Comparison of ENCODE assay signal across 8 mouse cellular contexts in genomic region chr15:82138565-82138964, GRCm38 (mm10). TPM values are rescaled to one million over a fixed set of nuclear protein-coding genes. Genes with fewer than 3 reads are reported as not detected.
A peak's percentile ranks its signal among the peaks of the same experiment; 100 is the strongest.
DNase-seq lines count a peak whose midpoint lies in the region; ATAC-seq and TF ChIP-seq lines count a peak whose summit lies in the region.

No protein-coding gene starts in this region.

- DNase-seq in hindbrain, embryonic 10.5 days (ENCODE audit: low spot score) = peak; percentile 59
- DNase-seq in adrenal gland, postnatal 10 days = peak; percentile 75
- peak; percentile 75 for DNase-seq in embryonic facial prominence, embryonic 11.5 days (ENCODE audit: low spot score)
- DNase-seq in heart, postnatal 0 days (ENCODE audit: low spot score) = peak; percentile 54
- peak; percentile 40 to 59 for DNase-seq in layer of hippocampus, postnatal 25 days (ENCODE audit: extremely low spot score in 1 of 2, low spot score in 1 of 2)
- peak; percentile 85 for DNase-seq in lung, postnatal 36 days
- DNase-seq in skeletal muscle tissue, adult 2 months (ENCODE audit: low read depth, low spot score) = peak; percentile 45

- no peak overlapping the region for H3K9ac ChIP-seq in hindbrain, embryonic 12.5 days
- H3K9ac ChIP-seq in embryonic facial prominence, embryonic 11.5 days (replicated peaks; ENCODE audit: low read length) = no peak overlapping the region
- no peak overlapping the region for H3K9ac ChIP-seq in heart, postnatal 0 days (replicated peaks; ENCODE audit: low read depth, low read length)

- peaks cover 26% of the 10 kb centered on the region for H3K36me3 ChIP-seq in hindbrain, embryonic 10.5 days
- peaks cover 9% of the 10 kb centered on the region; the same call in 1 of the 2 replicates for H3K36me3 ChIP-seq in hindbrain, embryonic 12.5 days
- no peaks in the 10 kb centered on the region; the same call in 1 of the 2 replicates for H3K36me3 ChIP-seq in embryonic facial prominence, embryonic 11.5 days (replicated peaks; ENCODE audit: control insufficient read depth, insufficient read depth, low read depth, low read length)
- H3K36me3 ChIP-seq in heart, postnatal 0 days (replicated peaks; ENCODE audit: control insufficient read depth, insufficient read depth, low read length) = no peaks in the 10 kb centered on the region

- TF ChIP-seq EP300 in heart, postnatal 0 days (IDR thresholded peaks at IDR 0.05; ENCODE audit: low read depth) = no peak

- no peak overlapping the region for H3K27ac ChIP-seq in hindbrain, embryonic 10.5 days
- no peak overlapping the region for H3K27ac ChIP-seq in hindbrain, embryonic 12.5 days
- H3K27ac ChIP-seq in embryonic facial prominence, embryonic 11.5 days (replicated peaks; ENCODE audit: low read depth, low read length) = no peak overlapping the region
- H3K27ac ChIP-seq in heart, postnatal 0 days (ENCODE audit: low read depth) = no peak overlapping the region

- H3K4me1 ChIP-seq in hindbrain, embryonic 10.5 days (replicated peaks) = peaks cover under 1% of the 10 kb centered on the region; the same call in 1 of the 2 replicates
- no peaks in the 10 kb centered on the region for H3K4me1 ChIP-seq in hindbrain, embryonic 12.5 days
- H3K4me1 ChIP-seq in embryonic facial prominence, embryonic 11.5 days (ENCODE audit: control insufficient read depth, insufficient read depth, low read length) = no peaks in the 10 kb centered on the region
- peaks cover 11% of the 10 kb centered on the region for H3K4me1 ChIP-seq in heart, postnatal 0 days (ENCODE audit: control insufficient read depth, insufficient read depth)

- no peak overlapping the region for H3K4me3 ChIP-seq in hindbrain, embryonic 10.5 days
- H3K4me3 ChIP-seq in hindbrain, embryonic 12.5 days = no peak overlapping the region
- H3K4me3 ChIP-seq in embryonic facial prominence, embryonic 11.5 days (ENCODE audit: low read depth, low read length) = no peak overlapping the region
- H3K4me3 ChIP-seq in heart, postnatal 0 days (ENCODE audit: low read depth, low read length) = no peak overlapping the region

- no peaks in the 10 kb centered on the region for H3K9me3 ChIP-seq in hindbrain, embryonic 10.5 days
- no peaks in the 10 kb centered on the region for H3K9me3 ChIP-seq in hindbrain, embryonic 12.5 days (replicated peaks)
- H3K9me3 ChIP-seq in embryonic facial prominence, embryonic 11.5 days (replicated peaks; ENCODE audit: control insufficient read depth, low read length) = no peaks in the 10 kb centered on the region
- H3K9me3 ChIP-seq in heart, postnatal 0 days (replicated peaks; ENCODE audit: control insufficient read depth, low read length) = no peaks in the 10 kb centered on the region

- no peak overlapping the region for H3K4me2 ChIP-seq in hindbrain, embryonic 12.5 days (replicated peaks)
- H3K4me2 ChIP-seq in embryonic facial prominence, embryonic 11.5 days (ENCODE audit: low read depth, low read length) = no peak overlapping the region
- H3K4me2 ChIP-seq in heart, postnatal 0 days (ENCODE audit: low read depth, low read length) = no peak overlapping the region

- no peaks in the 10 kb centered on the region for H3K27me3 ChIP-seq in hindbrain, embryonic 10.5 days (ENCODE audit: insufficient read depth, poor library complexity, severe bottlenecking)
- H3K27me3 ChIP-seq in hindbrain, embryonic 12.5 days = no peaks in the 10 kb centered on the region
- no peaks in the 10 kb centered on the region for H3K27me3 ChIP-seq in embryonic facial prominence, embryonic 11.5 days (ENCODE audit: control insufficient read depth, insufficient read depth, low read length)
- no peaks in the 10 kb centered on the region for H3K27me3 ChIP-seq in heart, postnatal 0 days (ENCODE audit: control insufficient read depth, insufficient read depth, low read length)

- TF ChIP-seq CTCF in heart, postnatal 0 days (IDR thresholded peaks at IDR 0.05; ENCODE audit: low read depth) = peak; percentile 78

- ATAC-seq in hindbrain, embryonic 12.5 days (ENCODE audit: low FRiP score) = no peak
- ATAC-seq in embryonic facial prominence, embryonic 11.5 days (replicated peaks; ENCODE audit: insufficient number of reproducible peaks, low FRiP score, low TSS enrichment, low read depth) = no peak
- peak; percentile 47; the same call in 1 of the 2 replicates for ATAC-seq in heart, postnatal 0 days (ENCODE audit: insufficient read depth, low read depth)

- 62% methylated on average over 4 of the region's 4 CpGs for WGBS in hindbrain, embryonic 10.5 days
- WGBS in hindbrain, embryonic 12.5 days = 58% methylated on average over 4 of the region's 4 CpGs
- WGBS in embryonic facial prominence, embryonic 11.5 days = 58% methylated on average over 4 of the region's 4 CpGs
- WGBS in heart, postnatal 0 days = 39% methylated on average over 4 of the region's 4 CpGs

RNA-seq across cellular contexts. Expression of gene Srebf2, which starts 8.4 kb away (rescaled TPM):
- 211 and 242 TPM in 2 replicates for polyA plus RNA-seq in hindbrain, embryonic 10.5 days (2016; fragmentation: Nextera tagmentation; extraction: Ambion mirVana)
- polyA plus RNA-seq in hindbrain, embryonic 12.5 days (2016; fragmentation: Nextera tagmentation; extraction: Ambion mirVana) = 230 and 244 TPM in 2 replicates
- total RNA-seq in adrenal gland, postnatal 10 days (2021) = 10 to 100 TPM; 44.6 to 47.5 TPM
- polyA plus RNA-seq in embryonic facial prominence, embryonic 11.5 days (2014; fragmentation: Nextera tagmentation; extraction: Ambion mirVana) = 105 and 109 TPM in 2 replicates
- 86.3 and 90.3 TPM in 2 replicates for total RNA-seq in heart, postnatal 0 days (2014; rRNA removed; ENCODE audit: low replicate concordance)
- polyA plus RNA-seq in heart, postnatal 0 days (2015; fragmentation: Nextera tagmentation; extraction: Ambion mirVana) = 58.0 and 68.3 TPM in 2 replicates
- 100 to 1,000 TPM; 172 to 174 TPM for total RNA-seq in layer of hippocampus, postnatal 25 days (2021)

RNA-seq across cellular contexts. Expression of gene Ccdc134, which starts 10.8 kb away (rescaled TPM):
- polyA plus RNA-seq in hindbrain, embryonic 10.5 days (2016; fragmentation: Nextera tagmentation; extraction: Ambion mirVana) = 19.6 and 23.4 TPM in 2 replicates
- polyA plus RNA-seq in hindbrain, embryonic 12.5 days (2016; fragmentation: Nextera tagmentation; extraction: Ambion mirVana) = 17.0 and 17.1 TPM in 2 replicates
- 1 to 10 TPM; 8.6 to 8.7 TPM for total RNA-seq in adrenal gland, postnatal 10 days (2021)
- polyA plus RNA-seq in embryonic facial prominence, embryonic 11.5 days (2014; fragmentation: Nextera tagmentation; extraction: Ambion mirVana) = 19.9 and 21.0 TPM in 2 replicates
- total RNA-seq in heart, postnatal 0 days (2014; rRNA removed; ENCODE audit: low replicate concordance) = 4.9 and 6.9 TPM in 2 replicates
- polyA plus RNA-seq in heart, postnatal 0 days (2015; fragmentation: Nextera tagmentation; extraction: Ambion mirVana) = 5.9 and 6.5 TPM in 2 replicates
- 10 to 100 TPM; 11.2 to 15.8 TPM for total RNA-seq in layer of hippocampus, postnatal 25 days (2021)
